Mouse (Mus musculus) T-helper 17 cell (primary cell): ENCODE measurements at regions not wholly inside any gene's neighbourhood (a gene's known extent, or its start where the extent isn't known, plus 50 kb on each side); places are given as distances from the start of the nearest gene placed in this dataset.

ENCODE experiments used
- in situ Hi-C, 2 experiments: fragments of 300-600 bp; cut with MboI, MseI; formaldehyde crosslinking; loops; 1 replicate in 1 of 2; 2 replicates in 1 of 2; pipeline ENCODE4 v1.15.1; 2025; ENCODE audit warnings: high pct_unique_total_duplicates in 2 of 2

GRCm38 (mm10) chr2:101364256-101364655, 260.3 kb upstream of the Rag2 start:
- in situ Hi-C loops = loop anchor here in 1 of 2 experiments (10.0 kb wide), 1 partner anchor 989 kb away; no protein-coding TSS in a partner anchor

- in situ Hi-C loops = loop anchor here in 1 of 2 experiments (10.0 kb wide), 1 partner anchor 993 kb away; no protein-coding TSS in a partner anchor
Measured at GRCm38 (mm10) chr2:101368278-101368677, 256.2 kb upstream of the Rag2 start.

- in situ Hi-C loops = loop anchor here in 1 of 2 experiments (5.0 kb wide), 1 partner anchor 49 kb away; no protein-coding TSS in a partner anchor
Measured at GRCm38 (mm10) chr2:101370991-101371736, 253.4 kb upstream of the Rag2 start.

GRCm38 (mm10) chr2:101371834-101372493, 252.6 kb upstream of the Rag2 start:
- in situ Hi-C loops = loop anchor here in 1 of 2 experiments (5.0 kb wide), 1 partner anchor 50 kb away; no protein-coding TSS in a partner anchor

- in situ Hi-C loops = no loop called here
Measured at GRCm38 (mm10) chr2:101380595-101380994, 243.9 kb upstream of the Rag2 start.

GRCm38 (mm10) chr2:101415002-101415401, 209.5 kb upstream of the Rag2 start:
- in situ Hi-C loops = no loop called here

GRCm38 (mm10) chr2:101416702-101417101, 207.8 kb upstream of the Rag2 start:
- in situ Hi-C loops = no loop called here

GRCm38 (mm10) chr2:101433141-101433895, 191.2 kb upstream of the Rag2 start:
- in situ Hi-C loops = no loop called here

GRCm38 (mm10) chr2:101440231-101440630, 184.3 kb upstream of the Rag2 start:
- in situ Hi-C loops = no loop called here

- in situ Hi-C loops = no loop called here
Measured at GRCm38 (mm10) chr2:101441081-101441630, 183.4 kb upstream of the Rag2 start.

GRCm38 (mm10) chr2:101455591-101455990, 168.9 kb upstream of the Rag2 start:
- in situ Hi-C loops = no loop called here

- in situ Hi-C loops = no loop called here
Measured at GRCm38 (mm10) chr2:101458959-101459358, 165.6 kb upstream of the Rag2 start.

- in situ Hi-C loops = loop anchor here in 1 of 2 experiments (5.0 kb wide), 1 partner anchor 80 kb away; no protein-coding TSS in a partner anchor
Measured at GRCm38 (mm10) chr2:101462450-101462849, 162.1 kb upstream of the Rag2 start.

GRCm38 (mm10) chr2:101464291-101465140, 160.0 kb upstream of the Rag2 start:
- in situ Hi-C loops = loop anchor here in 1 of 2 experiments (5.0 kb wide), 1 partner anchor 78 kb away; no protein-coding TSS in a partner anchor

GRCm38 (mm10) chr2:101470569-101471100, 153.9 kb upstream of the Rag2 start:
- in situ Hi-C loops = loop anchor here (5.0 to 10.0 kb wide), 4 partner anchors 52 to 304 kb away; no protein-coding TSS in a partner anchor

- in situ Hi-C loops = loop anchor here (5.0 to 10.0 kb wide), 4 partner anchors 50 to 302 kb away; no protein-coding TSS in a partner anchor
Measured at GRCm38 (mm10) chr2:101472449-101473115, 151.9 kb upstream of the Rag2 start.

- in situ Hi-C loops = loop anchor here (5.0 to 10.0 kb wide), 4 partner anchors 49 to 302 kb away; no protein-coding TSS in a partner anchor
Measured at GRCm38 (mm10) chr2:101473116-101473485, 151.4 kb upstream of the Rag2 start.

- in situ Hi-C loops = loop anchor here in 1 of 2 experiments (5.0 to 10.0 kb wide), 2 partner anchors 85 to 298 kb away; no protein-coding TSS in a partner anchor
Measured at GRCm38 (mm10) chr2:101476862-101477261, 147.7 kb upstream of the Rag2 start.

GRCm38 (mm10) chr2:101490207-101490606, 134.3 kb upstream of the Rag2 start:
- in situ Hi-C loops = no loop called here
